Mouse (Mus musculus): Measurements from ENCODE around the gene Enthd1. TPM values are rescaled to one million over a fixed set of nuclear protein-coding genes. Genes with fewer than 3 reads are reported as not detected.
A peak's percentile ranks its signal among the peaks of the same experiment; 100 is the strongest.

Gene Enthd1
- polyA plus RNA-seq, 1 experiment from 2014 or later, result not detected

- 56% methylated on average over 9 of the region's 9 CpGs for WGBS (ENCODE audit: insufficient replicate concordance)
- Histone ChIP-seq H3K9me3 (replicated peaks) (no peaks in the 10 kb centered on the region), H3K27ac (no peak overlapping the region), H3K4me2 (no peak overlapping the region), H3K4me1 (0 out of 2 replicates have a peak, but pooled peaks cover 7% of the 10 kb centered on the region), H3K9ac (no peak overlapping the region), H3K27me3 (replicated peaks) (peaks cover 87% of the 10 kb centered on the region), H3K36me3 (no peaks in the 10 kb centered on the region), H3K4me3 (no peak overlapping the region)
- ATAC-seq, result no peak
These were observed 8.0 kb upstream of the Enthd1 start for GRCm38 (mm10) chr15:80572811-80573520.

GRCm38 (mm10) chr15:80572291-80572690, 7.3 kb upstream of the Enthd1 start, which contains the start of gene Grap2:
Gene Grap2, plus strand, starts transcription at chr15:80572594.
- WGBS (ENCODE audit: insufficient replicate concordance), result 13% methylated on average over 12 of the region's 12 CpGs
- no peak within 1 kb of the TSS for H3K4me3 ChIP-seq
- H3K4me2 ChIP-seq, result peak within 1 kb of the TSS; percentile 36
- H3K9me3 ChIP-seq (replicated peaks), result no peaks in the 10 kb centered on the region
- no peaks in the 10 kb centered on the region for H3K36me3 ChIP-seq
- H3K27ac ChIP-seq, result no peak within 1 kb of the TSS
- peaks cover 83% of the 10 kb centered on the region for H3K27me3 ChIP-seq (replicated peaks)
- no peak for ATAC-seq
- H3K4me1 ChIP-seq, result 0 out of 2 replicates have a peak, but pooled peaks cover 7% of the 10 kb centered on the region
- no peak within 1 kb of the TSS for H3K9ac ChIP-seq

GRCm38 (mm10) chr15:80571611-80572010, 6.7 kb upstream of the Enthd1 start:
- WGBS (ENCODE audit: insufficient replicate concordance), result 33% methylated on average over 7 of the region's 7 CpGs
- no peaks in the 10 kb centered on the region for H3K9me3 ChIP-seq (replicated peaks)
- H3K4me3 ChIP-seq, result no peak overlapping the region
- H3K9ac ChIP-seq, result no peak overlapping the region
- 0 out of 2 replicates have a peak, but pooled peaks cover 7% of the 10 kb centered on the region for H3K4me1 ChIP-seq
- ATAC-seq, result no peak
- H3K27ac ChIP-seq, result no peak overlapping the region
- peaks cover 83% of the 10 kb centered on the region for H3K27me3 ChIP-seq (replicated peaks)
- H3K4me2 ChIP-seq, result no peak overlapping the region
- H3K36me3 ChIP-seq, result no peaks in the 10 kb centered on the region

- Histone ChIP-seq H3K9me3 (replicated peaks) (no peaks in the 10 kb centered on the region), H3K27ac (no peak overlapping the region), H3K4me3 (no peak overlapping the region), H3K4me1 (0 out of 2 replicates have a peak, but pooled peaks cover 7% of the 10 kb centered on the region), H3K9ac (no peak overlapping the region), H3K36me3 (no peaks in the 10 kb centered on the region), H3K4me2 (no peak overlapping the region), H3K27me3 (replicated peaks) (peaks cover 76% of the 10 kb centered on the region)
- no peak for ATAC-seq
- WGBS (ENCODE audit: insufficient replicate concordance), result 73% methylated on average over 1 of the region's 1 CpGs
These were observed 5.3 kb upstream of the Enthd1 start for GRCm38 (mm10) chr15:80570226-80570625.

- Histone ChIP-seq H3K36me3 (no peaks in the 10 kb centered on the region), H3K27me3 (replicated peaks) (peaks cover 77% of the 10 kb centered on the region), H3K27ac (no peak overlapping the region), H3K4me2 (no peak overlapping the region), H3K4me3 (no peak overlapping the region), H3K4me1 (0 out of 2 replicates have a peak, but pooled peaks cover 7% of the 10 kb centered on the region), H3K9me3 (replicated peaks) (no peaks in the 10 kb centered on the region), H3K9ac (no peak overlapping the region)
- ATAC-seq, result no peak
- WGBS (ENCODE audit: insufficient replicate concordance), result 64% methylated on average over 7 of the region's 7 CpGs
These were observed 4.2 kb upstream of the Enthd1 start for GRCm38 (mm10) chr15:80569205-80569604.

GRCm38 (mm10) chr15:80567731-80568130, 2.8 kb upstream of the Enthd1 start:
- no peak overlapping the region for H3K27ac ChIP-seq
- no peaks in the 10 kb centered on the region for H3K9me3 ChIP-seq (replicated peaks)
- ATAC-seq, result no peak
- peaks cover 67% of the 10 kb centered on the region for H3K27me3 ChIP-seq (replicated peaks)
- H3K4me3 ChIP-seq, result no peak overlapping the region
- no peak overlapping the region for H3K9ac ChIP-seq
- no peak overlapping the region for H3K4me2 ChIP-seq
- no peaks in the 10 kb centered on the region for H3K36me3 ChIP-seq
- 0 out of 2 replicates have a peak, but pooled peaks cover 7% of the 10 kb centered on the region for H3K4me1 ChIP-seq
- WGBS (ENCODE audit: insufficient replicate concordance), result 71% methylated on average over 4 of the region's 4 CpGs

GRCm38 (mm10) chr15:80567139-80567538, 2.2 kb upstream of the Enthd1 start:
- H3K27me3 ChIP-seq (replicated peaks), result peaks cover 61% of the 10 kb centered on the region
- H3K4me2 ChIP-seq, result no peak overlapping the region
- H3K9ac ChIP-seq, result no peak overlapping the region
- 70% methylated on average over 3 of the region's 3 CpGs for WGBS (ENCODE audit: insufficient replicate concordance)
- H3K4me3 ChIP-seq, result no peak overlapping the region
- ATAC-seq, result no peak
- H3K27ac ChIP-seq, result no peak overlapping the region
- 0 out of 2 replicates have a peak, but pooled peaks cover 2% of the 10 kb centered on the region for H3K4me1 ChIP-seq
- no peaks in the 10 kb centered on the region for H3K9me3 ChIP-seq (replicated peaks)
- no peaks in the 10 kb centered on the region for H3K36me3 ChIP-seq

- no peak for ATAC-seq
- H3K9ac ChIP-seq, result no peak overlapping the region
- no peak overlapping the region for H3K4me3 ChIP-seq
- no peak overlapping the region for H3K27ac ChIP-seq
- H3K27me3 ChIP-seq (replicated peaks), result peaks cover 57% of the 10 kb centered on the region
- H3K4me1 ChIP-seq, result no peaks in the 10 kb centered on the region
- no peaks in the 10 kb centered on the region for H3K9me3 ChIP-seq (replicated peaks)
- H3K4me2 ChIP-seq, result no peak overlapping the region
- H3K36me3 ChIP-seq, result no peaks in the 10 kb centered on the region
- WGBS (ENCODE audit: insufficient replicate concordance), result 78% methylated on average over 6 of the region's 6 CpGs
These were observed 1.7 kb upstream of the Enthd1 start for GRCm38 (mm10) chr15:80566696-80567095.

- no peaks in the 10 kb centered on the region for H3K9me3 ChIP-seq (replicated peaks)
- H3K27ac ChIP-seq, result no peak overlapping the region
- peaks cover 52% of the 10 kb centered on the region for H3K27me3 ChIP-seq (replicated peaks)
- H3K36me3 ChIP-seq, result no peaks in the 10 kb centered on the region
- peaks cover 7% of the 10 kb centered on the region; the same call in 1 of the 2 replicates for H3K4me1 ChIP-seq
- 71% methylated on average over 6 of the region's 6 CpGs for WGBS (ENCODE audit: insufficient replicate concordance)
- ATAC-seq, result no peak
- no peak overlapping the region for H3K4me2 ChIP-seq
- H3K9ac ChIP-seq, result no peak overlapping the region
- H3K4me3 ChIP-seq, result no peak overlapping the region
These were observed 1.2 kb downstream of the Enthd1 start for GRCm38 (mm10) chr15:80563634-80564208.

GRCm38 (mm10) chr15:80562446-80562845, 2.5 kb downstream of the Enthd1 start:
- no peak overlapping the region for H3K4me2 ChIP-seq
- no peaks in the 10 kb centered on the region for H3K9me3 ChIP-seq (replicated peaks)
- H3K4me1 ChIP-seq, result peaks cover 7% of the 10 kb centered on the region; the same call in 1 of the 2 replicates
- no peak for ATAC-seq
- H3K27ac ChIP-seq, result no peak overlapping the region
- H3K27me3 ChIP-seq (replicated peaks), result peaks cover 45% of the 10 kb centered on the region
- no peak overlapping the region for H3K9ac ChIP-seq
- H3K4me3 ChIP-seq, result no peak overlapping the region
- no peaks in the 10 kb centered on the region for H3K36me3 ChIP-seq
- 57% methylated on average over 3 of the region's 3 CpGs for WGBS (ENCODE audit: insufficient replicate concordance)

- H3K9me3 ChIP-seq (replicated peaks), result no peaks in the 10 kb centered on the region
- no peak for ATAC-seq
- no peak overlapping the region for H3K9ac ChIP-seq
- peaks cover 7% of the 10 kb centered on the region; the same call in 1 of the 2 replicates for H3K4me1 ChIP-seq
- 47% methylated on average over 15 of the region's 15 CpGs for WGBS (ENCODE audit: insufficient replicate concordance)
- H3K27me3 ChIP-seq (replicated peaks), result peaks cover 34% of the 10 kb centered on the region
- H3K36me3 ChIP-seq, result no peaks in the 10 kb centered on the region
- no peak overlapping the region for H3K27ac ChIP-seq
- H3K4me3 ChIP-seq, result no peak overlapping the region
- H3K4me2 ChIP-seq, result no peak overlapping the region
These were observed 4.0 kb downstream of the Enthd1 start for GRCm38 (mm10) chr15:80560646-80561580.

Measured in liver, embryonic 12.5 days (tissue).